Mouse (Mus musculus) cortical plate, adult 2 months (tissue): ENCODE measurements at regions not wholly inside any gene's neighbourhood (a gene's known extent, or its start where the extent isn't known, plus 50 kb on each side); places are given as distances from the start of the nearest gene placed in this dataset.

ENCODE experiments used
- CTCF ChIP-seq: fragments of 200-500 bp; IDR thresholded peaks from 2 replicates; pipeline ENCODE4 v1.5.1; 2011; ENCODE audit warnings: mild to moderate bottlenecking, control low read depth, low read length; ENCODE audit not compliant: insufficient read depth; ENCODE audit errors: extremely low read depth
- POLR2A ChIP-seq: fragments of 200-500 bp; IDR thresholded peaks from 2 replicates; pipeline ENCODE4 v1.6.1; 2011; ENCODE audit warnings: mild to moderate bottlenecking, low read length, control low read depth; ENCODE audit not compliant: insufficient read depth; ENCODE audit errors: extremely low read depth

DNA sequence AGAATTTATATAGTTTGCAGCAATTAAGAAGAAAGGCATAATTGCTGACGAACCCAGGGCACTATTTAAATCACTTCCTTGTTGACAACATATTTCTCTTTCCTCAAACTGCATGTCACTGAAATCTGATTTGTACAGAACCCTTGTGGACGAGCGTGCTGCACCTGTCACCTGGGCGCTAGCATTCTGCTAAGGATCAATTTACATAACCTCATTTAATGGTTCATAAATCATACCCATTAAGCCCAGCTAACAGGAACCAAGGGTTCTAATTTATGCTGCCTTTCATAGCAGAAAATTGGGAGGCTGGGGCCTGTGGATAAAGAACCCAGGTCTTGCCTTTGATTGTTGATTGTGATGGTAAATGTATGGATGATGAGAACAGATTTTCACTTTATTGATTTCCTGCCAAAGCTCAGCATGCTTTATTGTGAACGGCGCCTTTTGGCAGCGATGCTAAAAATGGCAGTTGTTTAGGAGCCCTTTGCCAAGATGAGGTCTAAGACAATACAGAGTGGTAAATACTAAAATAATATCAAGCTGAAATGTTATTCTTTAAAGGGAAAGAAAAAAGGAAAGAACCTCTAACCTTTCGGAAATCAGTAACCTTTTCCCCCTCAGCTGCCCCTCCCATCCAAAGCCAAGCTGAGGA lies 95.4 kb downstream of the Nkx2-1 start:
- TF ChIP-seq POLR2A (no peak), CTCF (no peak)
